Mouse (Mus musculus): ENCODE results near the gene Pik3r1. TPM values are rescaled to one million over a fixed set of nuclear protein-coding genes. Genes with fewer than 3 reads are reported as not detected.

The Pik3r1 gene
- polyA plus RNA-seq, 1 experiment from 2014 or later, result 18.5 TPM

- DNase-seq (no peak), ATAC-seq (peak; percentile 36; the same call in 1 of the 2 replicates)
- no peak for TF ChIP-seq CTCF (IDR thresholded peaks at IDR 0.05; ENCODE audit: low read depth)
- TF ChIP-seq EP300 (IDR thresholded peaks at IDR 0.05; ENCODE audit: low read depth), result peak; percentile 37; the same call in 1 of the 2 replicates
- Histone ChIP-seq H3K9ac (replicated peaks) (no peak overlapping the region), H3K36me3 (replicated peaks; ENCODE audit: insufficient read depth, low read length) (no peaks in the 10 kb centered on the region), H3K4me2 (ENCODE audit: low read depth, low read length) (no peak overlapping the region), H3K27ac (ENCODE audit: low read depth) (peak overlapping the region; percentile 34; the same call in 1 of the 2 replicates), H3K4me1 (ENCODE audit: insufficient read depth) (peaks cover 3% of the 10 kb centered on the region), H3K27me3 (ENCODE audit: insufficient read depth, low read length) (no peaks in the 10 kb centered on the region), H3K9me3 (ENCODE audit: low read length) (no peaks in the 10 kb centered on the region), H3K4me3 (ENCODE audit: low read depth, low read length) (no peak overlapping the region)
- 23% methylated on average over 6 of the region's 6 CpGs for WGBS (ENCODE audit: insufficient replicate concordance)
Measured at GRCm38 (mm10) chr13:101796983-101797382, 29.0 kb upstream of the Pik3r1 start.

DNA sequence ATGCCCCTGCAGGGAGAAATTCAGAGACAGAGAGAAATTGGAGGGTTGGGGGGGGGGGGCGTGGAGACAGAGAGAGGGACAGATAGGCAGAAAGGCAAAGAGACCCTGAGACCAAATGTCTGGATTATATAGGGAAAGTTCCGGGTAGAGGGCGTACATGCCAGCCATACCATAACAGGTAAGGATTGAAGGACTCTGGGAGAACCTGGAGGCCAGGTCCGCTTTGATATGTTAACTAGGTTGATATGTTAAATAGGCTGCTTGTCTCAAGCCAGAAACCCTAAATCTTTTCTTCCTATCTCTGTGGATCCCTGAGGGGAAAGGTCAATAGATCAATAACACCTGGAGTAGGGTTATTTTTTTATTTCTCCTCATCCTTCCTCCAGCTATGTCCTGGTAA lies 17.7 kb upstream of the Pik3r1 start:
- Histone ChIP-seq H3K4me1 (ENCODE audit: insufficient read depth) (no peaks in the 10 kb centered on the region), H3K9ac (replicated peaks) (no peak overlapping the region), H3K27me3 (ENCODE audit: insufficient read depth, low read length) (no peaks in the 10 kb centered on the region), H3K4me2 (ENCODE audit: low read depth, low read length) (no peak overlapping the region), H3K9me3 (ENCODE audit: low read length) (no peaks in the 10 kb centered on the region), H3K27ac (ENCODE audit: low read depth) (no peak overlapping the region), H3K4me3 (ENCODE audit: low read depth, low read length) (no peak overlapping the region), H3K36me3 (replicated peaks; ENCODE audit: insufficient read depth, low read length) (no peaks in the 10 kb centered on the region)
- 70% methylated on average over 4 of the region's 4 CpGs for WGBS (ENCODE audit: insufficient replicate concordance)
- no peak for DNase-seq
- TF ChIP-seq CTCF (IDR thresholded peaks at IDR 0.05; ENCODE audit: low read depth) (no peak), EP300 (IDR thresholded peaks at IDR 0.05; ENCODE audit: low read depth) (no peak)
- no peak for ATAC-seq

GRCm38 (mm10) chr13:101784651-101785289 lies 16.8 kb upstream of the Pik3r1 start:
- H3K36me3 ChIP-seq (replicated peaks; ENCODE audit: insufficient read depth, low read length), result no peaks in the 10 kb centered on the region
- no peaks in the 10 kb centered on the region for H3K9me3 ChIP-seq (ENCODE audit: low read length)
- no peak overlapping the region for H3K27ac ChIP-seq (ENCODE audit: low read depth)
- 82% methylated on average over 13 of the region's 13 CpGs for WGBS (ENCODE audit: insufficient replicate concordance)
- no peak for DNase-seq
- no peaks in the 10 kb centered on the region for H3K4me1 ChIP-seq (ENCODE audit: insufficient read depth)
- H3K27me3 ChIP-seq (ENCODE audit: insufficient read depth, low read length), result no peaks in the 10 kb centered on the region
- H3K4me3 ChIP-seq (ENCODE audit: low read depth, low read length), result no peak overlapping the region
- no peak overlapping the region for H3K9ac ChIP-seq (replicated peaks)
- TF ChIP-seq EP300 (IDR thresholded peaks at IDR 0.05; ENCODE audit: low read depth) (no peak), CTCF (IDR thresholded peaks at IDR 0.05; ENCODE audit: low read depth) (no peak)
- H3K4me2 ChIP-seq (ENCODE audit: low read depth, low read length), result no peak overlapping the region
- no peak for ATAC-seq

DNA sequence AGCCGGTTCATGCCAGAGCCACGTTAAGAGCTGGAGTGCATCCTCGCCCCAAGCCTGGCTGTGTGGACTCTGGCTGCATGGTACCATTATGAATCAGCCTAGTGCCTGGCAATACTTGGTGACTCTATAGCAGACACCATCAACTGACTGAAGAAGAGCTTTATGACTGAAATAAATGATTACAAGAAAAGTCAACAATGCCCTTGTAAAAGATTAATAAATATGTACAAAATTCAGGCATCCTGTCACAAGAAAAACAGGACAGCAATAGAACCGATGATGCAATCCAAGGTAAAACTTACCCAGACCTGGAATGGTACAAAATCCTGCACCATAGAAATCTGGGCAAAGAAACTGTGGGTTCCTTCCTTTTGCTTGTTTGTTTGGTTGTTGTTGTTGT lies 11.0 kb upstream of the Pik3r1 start:
- H3K27ac ChIP-seq (ENCODE audit: low read depth), result no peak overlapping the region
- no peak overlapping the region for H3K4me3 ChIP-seq (ENCODE audit: low read depth, low read length)
- TF ChIP-seq CTCF (IDR thresholded peaks at IDR 0.05; ENCODE audit: low read depth) (no peak), EP300 (IDR thresholded peaks at IDR 0.05; ENCODE audit: low read depth) (no peak)
- ATAC-seq (no peak), DNase-seq (no peak)
- peaks cover 3% of the 10 kb centered on the region; the same call in 1 of the 2 replicates for H3K4me1 ChIP-seq (ENCODE audit: insufficient read depth)
- 73% methylated on average over 4 of the region's 4 CpGs for WGBS (ENCODE audit: insufficient replicate concordance)
- H3K27me3 ChIP-seq (ENCODE audit: insufficient read depth, low read length), result no peaks in the 10 kb centered on the region
- H3K36me3 ChIP-seq (replicated peaks; ENCODE audit: insufficient read depth, low read length), result no peaks in the 10 kb centered on the region
- H3K9ac ChIP-seq (replicated peaks), result no peak overlapping the region
- no peaks in the 10 kb centered on the region for H3K9me3 ChIP-seq (ENCODE audit: low read length)
- no peak overlapping the region for H3K4me2 ChIP-seq (ENCODE audit: low read depth, low read length)

DNA sequence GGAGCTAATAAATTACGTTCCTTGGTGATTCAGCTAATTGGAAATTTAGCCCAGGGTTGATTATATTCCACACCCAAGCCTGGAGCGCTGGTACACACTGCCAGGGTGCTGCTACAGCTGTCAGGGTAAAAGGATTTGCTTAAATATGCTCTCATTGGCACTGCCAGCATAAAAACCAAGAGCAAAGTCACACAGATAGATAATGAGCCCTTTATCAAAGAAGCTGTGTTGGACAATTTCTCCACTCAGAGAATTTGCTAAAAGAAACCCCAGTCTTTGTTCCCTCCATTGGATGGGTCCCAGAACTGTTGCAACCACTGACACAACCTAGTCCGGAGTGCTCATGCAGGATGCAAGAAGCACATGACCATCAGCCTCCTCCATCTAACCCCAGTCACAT lies 9.8 kb upstream of the Pik3r1 start:
- 76% methylated on average over 3 of the region's 3 CpGs for WGBS (ENCODE audit: insufficient replicate concordance)
- Histone ChIP-seq H3K27ac (ENCODE audit: low read depth) (no peak overlapping the region), H3K4me2 (ENCODE audit: low read depth, low read length) (no peak overlapping the region), H3K4me1 (ENCODE audit: insufficient read depth) (peaks cover 3% of the 10 kb centered on the region; the same call in 1 of the 2 replicates), H3K9me3 (ENCODE audit: low read length) (no peaks in the 10 kb centered on the region), H3K9ac (replicated peaks) (no peak overlapping the region), H3K36me3 (replicated peaks; ENCODE audit: insufficient read depth, low read length) (no peaks in the 10 kb centered on the region), H3K27me3 (ENCODE audit: insufficient read depth, low read length) (no peaks in the 10 kb centered on the region), H3K4me3 (ENCODE audit: low read depth, low read length) (no peak overlapping the region)
- ATAC-seq, result no peak
- no peak for TF ChIP-seq EP300 (IDR thresholded peaks at IDR 0.05; ENCODE audit: low read depth)
- no peak for TF ChIP-seq CTCF (IDR thresholded peaks at IDR 0.05; ENCODE audit: low read depth)
- no peak for DNase-seq

DNA sequence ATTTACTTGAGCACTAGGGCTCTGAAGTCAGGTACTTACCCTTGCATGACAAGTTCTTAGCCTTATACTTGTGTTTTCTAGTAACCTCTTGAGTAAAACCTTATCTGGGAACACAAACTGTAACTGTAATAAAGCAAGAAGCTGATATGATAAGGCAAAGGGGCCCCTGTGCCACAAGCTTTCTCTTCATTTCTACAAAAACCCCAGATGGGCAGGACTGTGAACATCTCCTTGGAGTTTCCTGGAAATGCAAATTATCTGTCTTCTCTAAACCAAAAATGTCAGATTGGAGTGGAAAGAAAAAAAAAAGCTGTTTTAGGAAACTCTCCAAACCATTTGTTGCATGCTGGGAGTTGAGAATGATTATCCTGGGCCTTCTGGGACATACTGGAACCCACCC lies 3.1 kb upstream of the Pik3r1 start:
- Histone ChIP-seq H3K9ac (replicated peaks) (no peak overlapping the region), H3K27me3 (ENCODE audit: insufficient read depth, low read length) (no peaks in the 10 kb centered on the region), H3K4me3 (ENCODE audit: low read depth, low read length) (no peak overlapping the region), H3K4me2 (ENCODE audit: low read depth, low read length) (no peak overlapping the region), H3K4me1 (ENCODE audit: insufficient read depth) (peaks cover 9% of the 10 kb centered on the region), H3K9me3 (ENCODE audit: low read length) (no peaks in the 10 kb centered on the region), H3K27ac (ENCODE audit: low read depth) (no peak overlapping the region), H3K36me3 (replicated peaks; ENCODE audit: insufficient read depth, low read length) (no peaks in the 10 kb centered on the region)
- no peak for ATAC-seq
- TF ChIP-seq CTCF (IDR thresholded peaks at IDR 0.05; ENCODE audit: low read depth) (no peak), EP300 (IDR thresholded peaks at IDR 0.05; ENCODE audit: low read depth) (peak; percentile 85)
- DNase-seq, result no peak

Measured in liver, postnatal 0 days (tissue).